Mouse (Mus musculus) thymus, adult 2 months (tissue): Measurements from ENCODE around the gene Uhmk1. TPM values are rescaled to one million over a fixed set of nuclear protein-coding genes. Genes with fewer than 3 reads are reported as not detected.
A peak's percentile ranks its signal among the peaks of the same experiment; 100 is the strongest.

ENCODE experiments used
- DNase-seq: peaks from one replicate; pipeline ENCODE4 v3.0.0; 2021
- H3K27ac ChIP-seq: fragments of 200-500 bp; 2 replicates; pipeline ENCODE4 v1.5.1; 2012; ENCODE audit warnings: low read length, control low read depth; ENCODE audit not compliant: control insufficient read depth, insufficient read depth
- H3K27me3 ChIP-seq: fragments of 200-500 bp; 2 replicates; pipeline ENCODE4 v1.6.1; 2012; ENCODE audit warnings: mild to moderate bottlenecking, low read length, moderate library complexity, mixed read lengths; ENCODE audit not compliant: control insufficient read depth, insufficient read depth
- H3K36me3 ChIP-seq: fragments of 200-500 bp; 2 replicates; pipeline ENCODE4 v1.6.1; 2012; ENCODE audit warnings: mild to moderate bottlenecking, low read length, moderate library complexity; ENCODE audit not compliant: control insufficient read depth, insufficient read depth
- H3K4me1 ChIP-seq: fragments of 200-500 bp; replicated peaks from 2 replicates; pipeline ENCODE4 v1.6.1; 2012; ENCODE audit warnings: low read length; ENCODE audit not compliant: control insufficient read depth, insufficient read depth
- H3K4me3 ChIP-seq: fragments of 200-500 bp; 2 replicates; pipeline ENCODE4 v1.5.1; 2012; ENCODE audit warnings: mild to moderate bottlenecking, low read length, control low read depth, moderate library complexity; ENCODE audit not compliant: control insufficient read depth, insufficient read depth
- CTCF ChIP-seq: fragments of 200-500 bp; IDR thresholded peaks from 2 replicates; pipeline ENCODE4 v1.5.1; 2012; ENCODE audit warnings: mild to moderate bottlenecking, control low read depth, low read length, moderate library complexity, borderline replicate concordance; ENCODE audit not compliant: control insufficient read depth, poor library complexity, insufficient read depth; ENCODE audit errors: extremely low read depth
- POLR2A ChIP-seq: fragments of 200-500 bp; IDR thresholded peaks from 2 replicates; pipeline ENCODE4 v1.6.1; 2012; ENCODE audit warnings: mild to moderate bottlenecking, low read length, control low read depth, moderate library complexity; ENCODE audit not compliant: control insufficient read depth, poor library complexity, insufficient read depth; ENCODE audit errors: extremely low read depth
- WGBS: fragments of 180-500 bp; shearing (Covaris S2); methylation state at CpG from one replicate; pipeline ENCODE4 v1.1.7; 2018; 5-methylcytosine and 5-hydroxymethylcytosine counted together
- polyA plus RNA-seq: library from polyadenylated mRNA; depleted of rRNA; stranded (reverse); fragments of >200 nt; gene quantifications from 2 replicates; pipeline ENCODE4 v1.2.3, GENCODE M21; 2012

Gene Uhmk1
- polyA plus RNA-seq, 1 experiment, result 16.3 TPM

GRCm38 (mm10) chr1:170218091-170218884 lies 3.1 kb upstream of the Uhmk1 start:
- 79% methylated on average over 6 of the region's 6 CpGs for WGBS
- peak; percentile 25 for DNase-seq
- peaks cover 2% of the 10 kb centered on the region; the same call in 1 of the 2 replicates for H3K4me1 ChIP-seq
- TF ChIP-seq CTCF (no peak), POLR2A (no peak)
- H3K27ac ChIP-seq, result no peak overlapping the region
- H3K27me3 ChIP-seq, result no peaks in the 10 kb centered on the region
- no peak overlapping the region for H3K4me3 ChIP-seq
- H3K36me3 ChIP-seq, result no peaks in the 10 kb centered on the region

GRCm38 (mm10) chr1:170215590-170215989 lies 393 bp upstream of the Uhmk1 start:
- no peak overlapping the region for H3K27ac ChIP-seq
- 83% methylated on average over 3 of the region's 3 CpGs for WGBS
- peaks cover 17% of the 10 kb centered on the region for H3K36me3 ChIP-seq
- H3K4me1 ChIP-seq, result peaks cover 2% of the 10 kb centered on the region; the same call in 1 of the 2 replicates
- no peak overlapping the region for H3K4me3 ChIP-seq
- TF ChIP-seq POLR2A, result no peak
- TF ChIP-seq CTCF, result no peak
- no peak for DNase-seq
- H3K27me3 ChIP-seq, result no peaks in the 10 kb centered on the region

- TF ChIP-seq CTCF (no peak), POLR2A (no peak)
- Histone ChIP-seq H3K27ac (no peak overlapping the region), H3K4me1 (peaks cover 2% of the 10 kb centered on the region; the same call in 1 of the 2 replicates), H3K4me3 (peak overlapping the region; percentile 83), H3K36me3 (peaks cover 22% of the 10 kb centered on the region), H3K27me3 (no peaks in the 10 kb centered on the region)
- DNase-seq, result no peak
- 31% methylated on average over 7 of the region's 7 CpGs for WGBS
Observed at GRCm38 (mm10) chr1:170214383-170214756, 827 bp downstream of the Uhmk1 start.

- Histone ChIP-seq H3K27ac (no peak overlapping the region), H3K36me3 (peaks cover 22% of the 10 kb centered on the region), H3K27me3 (no peaks in the 10 kb centered on the region), H3K4me3 (no peak overlapping the region), H3K4me1 (peaks cover 2% of the 10 kb centered on the region; the same call in 1 of the 2 replicates)
- DNase-seq, result no peak
- 80% methylated on average over 10 of the region's 10 CpGs for WGBS
- TF ChIP-seq POLR2A, result no peak
- no peak for TF ChIP-seq CTCF
Observed at GRCm38 (mm10) chr1:170213181-170213879, 1.9 kb downstream of the Uhmk1 start.

GRCm38 (mm10) chr1:170206395-170206794 lies 8.8 kb downstream of the Uhmk1 start:
- no peak overlapping the region for H3K27ac ChIP-seq
- H3K4me3 ChIP-seq, result no peak overlapping the region
- DNase-seq, result no peak
- no peaks in the 10 kb centered on the region for H3K27me3 ChIP-seq
- no peak for TF ChIP-seq CTCF
- TF ChIP-seq POLR2A, result no peak
- WGBS, result 96% methylated on average over 6 of the region's 6 CpGs
- H3K4me1 ChIP-seq, result no peaks in the 10 kb centered on the region
- H3K36me3 ChIP-seq, result peaks cover 57% of the 10 kb centered on the region

GRCm38 (mm10) chr1:170200379-170200778 lies 14.8 kb downstream of the Uhmk1 start:
- Histone ChIP-seq H3K27ac (no peak overlapping the region), H3K27me3 (no peaks in the 10 kb centered on the region), H3K4me1 (no peaks in the 10 kb centered on the region), H3K36me3 (peaks cover 73% of the 10 kb centered on the region), H3K4me3 (no peak overlapping the region)
- TF ChIP-seq POLR2A, result no peak
- TF ChIP-seq CTCF, result no peak
- WGBS, result 82% methylated on average over 3 of the region's 3 CpGs
- DNase-seq, result peak; percentile 30
